Mouse (Mus musculus) adrenal gland, postnatal 14 days (tissue): ENCODE measurements at regions not wholly inside any gene's neighbourhood (a gene's known extent, or its start where the extent isn't known, plus 50 kb on each side); places are given as distances from the start of the nearest gene placed in this dataset.

ENCODE experiments used
- DNase-seq: peaks from one replicate; pipeline ENCODE4 v3.0.0; 2021; ENCODE audit warnings: mixed read lengths

GRCm38 (mm10) chr17:80827361-80827760, 99.1 kb upstream of the Map4k3 start:
- DNase-seq, result no peak

DNA sequence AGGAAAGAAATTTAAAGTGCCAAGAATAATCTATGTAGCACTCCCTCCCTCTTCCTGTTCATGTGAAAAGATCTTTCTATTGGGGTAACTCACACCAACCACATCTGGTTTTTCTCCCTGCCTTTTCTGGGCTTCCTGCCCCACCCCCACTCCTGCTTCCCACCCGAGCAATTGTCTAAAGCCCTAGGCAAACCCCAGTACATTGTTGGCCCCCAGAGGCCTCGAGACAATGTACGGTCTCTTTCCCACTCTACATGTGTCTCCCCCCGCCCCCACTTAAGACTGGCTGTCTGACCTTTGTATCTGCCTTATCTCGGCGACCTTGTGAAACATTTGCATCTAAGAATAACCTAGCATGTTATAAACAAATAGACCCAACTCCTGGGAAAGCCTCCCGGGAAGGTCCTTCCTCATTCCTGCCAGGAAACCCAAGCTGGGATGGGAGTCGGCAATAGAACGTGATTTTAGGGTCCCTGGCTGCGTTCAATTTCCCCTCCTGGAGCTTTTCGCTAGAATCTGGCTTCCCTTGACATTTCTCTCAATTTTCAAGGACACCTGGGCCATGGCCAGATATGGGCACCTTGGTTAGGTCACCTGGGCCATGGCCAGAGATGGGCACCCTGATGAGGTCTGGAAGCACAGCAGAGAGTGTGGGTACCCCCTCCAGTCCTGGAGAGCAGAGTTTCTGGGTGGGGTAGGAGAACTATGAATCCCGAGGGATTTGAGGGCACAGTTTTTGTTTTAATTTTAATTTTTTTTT, 97.9 kb upstream of the Map4k3 start:
- DNase-seq, result peak; percentile 49

GRCm38 (mm10) chr17:80825518-80825901, 97.2 kb upstream of the Map4k3 start:
- DNase-seq, result peak; percentile 38

DNA sequence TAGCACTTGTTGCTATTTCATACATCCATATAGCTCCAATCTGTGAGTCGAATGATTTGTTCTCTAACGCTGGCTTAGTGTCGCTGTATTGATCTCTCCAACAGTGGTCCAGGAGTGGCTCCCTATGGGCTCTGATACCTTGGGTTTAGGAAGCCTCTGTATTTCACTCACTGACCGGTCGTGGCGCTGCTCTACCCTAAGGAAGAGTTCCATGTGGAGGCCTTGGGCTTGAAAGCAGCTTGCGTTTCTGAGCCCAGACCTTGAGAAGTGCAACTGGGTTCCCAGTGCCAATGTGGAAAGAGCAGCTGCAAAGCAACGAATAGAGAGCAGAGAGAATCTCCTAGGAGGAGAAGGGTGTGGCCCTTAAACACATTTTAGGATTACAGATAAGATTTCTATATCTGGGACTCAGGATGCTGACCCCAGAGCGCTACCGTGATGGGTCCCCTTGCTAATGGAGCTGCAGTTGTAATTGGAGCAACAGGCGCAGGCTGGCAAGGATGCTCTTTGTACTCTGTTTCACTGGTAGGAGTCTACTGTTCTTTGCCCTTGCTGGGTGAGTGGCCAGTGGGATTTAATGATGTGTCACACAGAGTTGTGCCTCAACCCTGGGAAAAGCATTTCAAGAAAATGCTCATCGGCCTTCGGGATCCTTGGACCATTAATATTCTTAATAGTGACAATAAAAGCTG, 96.7 kb upstream of the Map4k3 start:
- peak; percentile 61 for DNase-seq

DNA sequence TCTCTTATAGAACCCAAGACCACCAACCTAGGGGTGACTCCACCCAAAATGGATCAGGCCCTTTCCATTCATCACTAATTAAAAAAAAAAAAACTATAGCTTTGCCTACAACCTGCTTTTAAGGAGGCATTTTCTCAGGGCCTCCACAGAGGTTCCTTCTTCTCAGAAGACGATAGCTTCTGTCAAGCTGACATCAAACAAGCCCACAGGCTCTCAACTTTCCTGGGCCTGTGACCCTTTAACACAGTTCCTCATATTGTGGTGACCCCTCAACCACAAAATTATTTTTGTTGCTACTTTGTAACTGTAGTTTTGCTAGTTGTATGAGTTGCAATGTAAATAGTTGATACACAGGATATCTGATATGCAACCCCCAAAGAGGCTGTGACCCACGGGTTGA, 96.0 kb upstream of the Map4k3 start:
- DNase-seq, result no peak

DNA sequence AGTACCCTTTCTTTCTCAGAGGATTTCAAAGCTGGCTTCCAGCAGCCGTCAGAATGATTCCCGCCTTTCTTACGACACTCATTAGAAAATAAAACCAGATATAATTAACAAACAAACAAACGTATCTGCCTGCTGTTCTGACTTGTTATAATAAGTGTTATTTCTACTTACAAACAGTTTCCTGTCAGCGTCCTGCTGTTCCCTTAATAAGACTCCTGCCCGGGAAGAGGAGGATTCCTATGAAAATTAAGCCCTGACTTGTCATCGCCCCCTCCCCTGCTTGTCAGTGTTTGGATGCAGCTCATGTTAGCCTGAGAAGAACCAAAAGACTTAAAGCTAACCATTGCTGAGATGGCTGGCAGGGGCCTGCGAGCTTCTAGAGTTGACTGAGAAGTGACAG, 92.6 kb upstream of the Map4k3 start:
- no peak for DNase-seq

DNA sequence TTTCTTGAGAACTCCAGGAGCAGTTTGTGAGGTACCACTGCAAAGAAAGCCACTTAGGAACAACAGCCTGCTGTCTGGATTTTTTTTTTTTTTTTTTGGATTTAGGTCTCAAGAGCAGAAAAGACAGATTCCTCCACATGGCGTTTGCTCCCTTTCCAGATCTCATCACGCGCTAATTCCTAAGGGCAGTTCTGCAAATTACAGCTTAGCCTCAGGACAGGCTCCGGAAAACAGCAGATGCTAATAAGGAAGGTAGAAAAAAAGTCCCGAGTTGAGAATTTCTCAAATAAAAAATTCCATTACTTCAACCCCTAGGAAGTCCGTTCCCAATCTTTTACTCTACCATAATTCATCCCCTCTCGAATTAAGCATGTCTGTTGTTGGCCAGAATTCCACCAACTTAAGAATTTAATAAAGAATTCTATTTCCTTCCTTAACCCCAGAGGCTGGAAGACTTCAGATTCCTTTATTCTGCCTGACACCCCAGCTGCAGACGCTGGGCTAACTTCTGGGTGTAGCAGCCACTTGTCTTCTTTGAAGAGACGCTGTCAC, 90.3 kb upstream of the Map4k3 start:
- no peak for DNase-seq

- peak; percentile 59 for DNase-seq
Measured at GRCm38 (mm10) chr17:80815747-80816146, 87.5 kb upstream of the Map4k3 start.

DNA sequence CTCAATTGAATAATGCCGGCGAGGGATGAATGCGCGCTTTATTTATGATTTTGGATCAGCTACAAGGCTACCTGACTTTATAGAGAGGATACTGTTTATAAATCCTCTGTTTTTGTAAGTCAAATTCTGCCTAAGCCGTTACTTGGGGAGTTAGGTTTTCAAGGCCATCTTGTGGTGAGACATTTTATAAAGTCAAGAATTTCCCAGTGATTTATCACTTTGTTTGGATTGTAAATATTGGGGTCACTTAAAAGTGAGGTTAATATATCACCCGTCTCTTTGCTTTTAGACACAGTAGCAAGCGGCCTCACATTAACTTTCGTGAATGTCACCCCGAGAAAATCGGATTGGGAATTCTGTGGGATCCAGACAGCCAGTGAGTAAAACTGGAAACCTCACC, 84.9 kb upstream of the Map4k3 start:
- no peak for DNase-seq

- no peak for DNase-seq
Measured at GRCm38 (mm10) chr17:80809275-80809674, 81.0 kb upstream of the Map4k3 start.

- DNase-seq, result peak; percentile 20
Measured at GRCm38 (mm10) chr17:80808069-80808468, 79.8 kb upstream of the Map4k3 start.

- no peak for DNase-seq
Measured at GRCm38 (mm10) chr17:80803361-80803915, 75.2 kb upstream of the Map4k3 start.

DNA sequence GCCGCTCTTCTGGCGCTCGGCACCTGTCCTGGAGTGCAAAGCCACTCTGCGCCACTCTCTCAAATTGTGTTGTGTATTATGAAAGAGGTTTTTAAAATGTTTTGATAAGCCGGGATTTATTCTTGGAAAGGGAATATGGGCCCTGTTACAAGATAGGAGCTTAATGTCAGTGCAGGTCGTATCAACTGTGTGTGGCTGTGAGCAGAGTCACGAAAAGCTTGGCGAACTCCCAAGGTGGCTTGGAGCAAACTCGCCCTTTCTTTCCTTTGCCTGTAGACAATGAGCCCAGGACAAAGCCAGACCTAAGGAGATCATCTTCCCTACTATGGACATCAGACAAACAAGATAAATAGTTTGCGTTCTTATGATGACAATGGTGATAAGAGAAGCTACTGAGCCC, 74.3 kb upstream of the Map4k3 start:
- no peak for DNase-seq

DNA sequence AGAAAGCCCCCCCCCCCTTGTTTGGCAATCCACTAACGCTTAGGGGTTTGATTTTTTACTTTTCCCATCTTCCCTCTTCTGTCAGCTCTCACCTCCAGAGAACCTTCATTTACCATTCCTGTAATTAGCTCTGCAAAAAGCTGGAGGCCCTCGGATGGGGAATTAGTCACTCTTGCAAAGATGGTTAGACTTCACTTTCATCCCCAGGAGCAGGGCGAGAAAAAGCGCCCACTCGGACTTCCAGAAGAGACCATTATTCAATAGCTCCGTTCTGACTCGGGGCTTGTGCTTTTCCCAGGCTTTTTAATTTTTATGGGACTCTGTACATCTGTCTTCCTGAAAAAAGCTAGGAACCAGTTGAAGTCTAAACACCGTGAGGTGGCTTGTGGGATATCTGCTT, 73.7 kb upstream of the Map4k3 start:
- no peak for DNase-seq

DNA sequence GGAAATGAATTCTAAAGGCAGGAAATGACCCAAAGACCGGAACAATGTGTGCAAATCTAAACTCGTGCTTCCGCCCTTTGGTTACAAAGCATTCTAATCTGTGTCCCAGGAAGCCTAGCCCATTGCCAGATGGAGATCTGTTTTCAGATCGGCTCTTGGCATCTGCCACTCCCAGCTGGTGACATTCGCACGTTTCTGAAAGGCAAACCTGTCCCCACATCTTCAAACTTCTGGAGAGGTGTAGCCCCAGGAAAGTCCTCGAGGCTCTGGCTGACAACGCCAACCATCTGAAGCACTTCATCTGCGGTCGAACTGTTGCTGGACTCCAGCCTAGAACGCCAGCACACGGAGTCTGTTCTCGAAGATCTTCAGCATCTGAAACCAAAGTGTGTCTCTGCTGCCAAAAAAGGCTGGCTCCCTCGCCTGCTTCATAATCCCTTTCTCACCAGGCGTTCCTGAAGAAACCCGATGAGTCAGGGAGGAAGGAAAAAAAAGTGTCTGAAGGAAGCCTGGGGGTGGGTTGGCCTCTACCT, 73.2 kb upstream of the Map4k3 start:
- peak; percentile 50 for DNase-seq

GRCm38 (mm10) chr17:80800877-80801276, 72.6 kb upstream of the Map4k3 start:
- DNase-seq, result peak; percentile 24

DNA sequence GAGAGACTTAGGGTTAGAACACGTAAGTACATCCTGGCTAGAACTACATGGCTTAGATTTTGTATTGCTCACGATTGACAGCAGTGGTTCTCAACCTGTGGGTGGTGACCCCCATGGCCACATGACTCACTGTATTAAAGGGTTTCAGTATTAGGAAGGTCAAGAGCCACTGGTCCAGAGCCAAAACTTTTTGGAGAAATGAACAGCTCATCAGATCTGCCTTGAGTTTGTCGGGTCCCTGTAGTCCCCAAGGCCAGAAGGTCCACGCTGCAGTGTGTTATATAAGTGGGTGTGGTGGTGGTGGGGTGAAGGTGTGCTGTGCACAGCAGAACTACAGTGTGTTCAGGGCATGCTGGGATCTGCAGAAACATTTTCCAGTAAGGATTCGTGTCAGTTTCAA, 72.2 kb upstream of the Map4k3 start:
- peak; percentile 72 for DNase-seq

GRCm38 (mm10) chr17:80799061-80799460, 70.8 kb upstream of the Map4k3 start:
- DNase-seq, result no peak

DNA sequence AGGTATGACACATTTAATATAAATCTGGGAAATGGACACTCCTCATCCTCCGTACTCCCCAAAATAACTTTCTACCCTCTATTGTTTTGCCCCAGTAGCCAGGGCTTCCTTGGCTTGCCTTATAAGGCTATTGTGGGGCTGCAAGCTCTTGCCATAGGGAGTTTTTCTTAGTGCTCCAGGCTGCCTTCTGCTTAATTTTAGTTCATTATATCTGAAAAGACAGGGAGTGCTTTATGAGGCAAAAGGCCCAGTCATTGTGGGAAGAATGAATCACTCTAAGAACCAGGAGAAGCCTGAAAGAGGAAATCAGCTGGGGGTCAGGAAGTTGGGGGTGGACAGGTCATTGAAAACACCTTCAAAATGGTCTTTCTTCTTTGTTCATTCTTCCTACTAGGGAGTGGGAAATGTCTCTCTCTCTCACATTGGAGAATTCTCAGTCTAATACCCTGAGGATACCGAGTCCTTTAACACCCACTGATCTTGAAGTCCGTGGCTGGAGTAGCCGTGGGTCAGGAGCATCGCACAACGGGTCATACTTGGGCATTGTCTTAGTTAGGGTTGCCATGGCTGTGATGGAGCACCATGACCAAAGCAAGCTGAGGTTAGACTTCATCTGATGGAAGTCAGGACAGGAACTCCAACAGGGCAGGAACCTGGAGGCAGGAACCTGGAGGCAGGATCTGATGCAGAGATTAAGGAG, 70.1 kb upstream of the Map4k3 start:
- no peak for DNase-seq

- no peak for DNase-seq
Measured at GRCm38 (mm10) chr17:80796790-80797189, 68.5 kb upstream of the Map4k3 start.

- no peak for DNase-seq
Measured at GRCm38 (mm10) chr17:80796386-80796785, 68.1 kb upstream of the Map4k3 start.

- DNase-seq, result no peak
Measured at GRCm38 (mm10) chr17:80795453-80796105, 67.3 kb upstream of the Map4k3 start.
